In the genomic region with DNA sequence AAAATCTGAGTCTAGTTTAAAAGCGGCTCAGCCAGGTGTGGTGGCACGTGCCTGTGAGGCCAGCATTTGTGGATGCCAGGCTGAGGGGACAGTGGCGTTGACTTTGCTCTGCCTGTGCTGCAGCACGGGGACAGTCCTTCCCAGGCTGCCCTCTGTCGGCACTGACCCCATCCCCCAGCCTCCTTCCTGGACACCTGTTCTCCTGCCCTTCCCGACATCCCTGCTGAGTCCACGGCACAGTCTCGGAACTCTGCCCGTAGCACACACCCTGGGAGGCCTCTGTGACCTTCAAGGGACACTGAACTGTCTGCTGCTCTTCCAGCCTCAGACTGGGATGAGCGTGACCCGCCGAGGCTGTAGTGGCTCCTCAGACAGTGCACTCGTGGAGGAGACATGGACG, we compare ENCODE assay signal across 17 mouse cellular contexts. TPM values are rescaled to one million over a fixed set of nuclear protein-coding genes. Genes with fewer than 3 reads are reported as not detected.
DNase-seq lines count a peak whose midpoint lies in the region; ATAC-seq and TF ChIP-seq lines count a peak whose summit lies in the region.
"Had no signal": no experiment of that assay in that cellular context is flagged by ENCODE, and none has a peak within 500 bp of the region (broad histone marks: within the 10 kb centered on the region; RNA-seq: fewer than 3 reads in every experiment).

No protein-coding gene starts in this region.

- H3K4me2 ChIP-seq in midbrain, postnatal 0 days (ENCODE audit: low read depth, low read length, poor library complexity, severe bottlenecking): no peak overlapping the region
- no peak overlapping the region for H3K4me2 ChIP-seq in intestine, postnatal 0 days (replicated peaks; ENCODE audit: low read depth)
- H3K4me2 ChIP-seq: forebrain, embryonic 15.5 days; liver, embryonic 11.5 days; midbrain, embryonic 12.5 days had no signal

- H3K27me3 ChIP-seq in midbrain, postnatal 0 days (ENCODE audit: insufficient read depth, low read length): no peaks in the 10 kb centered on the region
- H3K27me3 ChIP-seq in midbrain, embryonic 10.5 days (ENCODE audit: low read depth, poor library complexity, severe bottlenecking): no peaks in the 10 kb centered on the region
- no peaks in the 10 kb centered on the region for H3K27me3 ChIP-seq in intestine, postnatal 0 days (replicated peaks; ENCODE audit: control insufficient read depth, insufficient read depth, low read length)
- H3K27me3 ChIP-seq: forebrain, embryonic 15.5 days; midbrain, embryonic 12.5 days had no signal

- no peaks in the 10 kb centered on the region for H3K9me3 ChIP-seq in midbrain, postnatal 0 days (ENCODE audit: low read length)
- H3K9me3 ChIP-seq in midbrain, embryonic 10.5 days (replicated peaks): no peaks in the 10 kb centered on the region
- no peaks in the 10 kb centered on the region for H3K9me3 ChIP-seq in intestine, postnatal 0 days (ENCODE audit: control insufficient read depth)
- H3K9me3 ChIP-seq: forebrain, embryonic 15.5 days; midbrain, embryonic 12.5 days had no signal

- peak; percentile 14 to 18 for DNase-seq in heart, postnatal 10 days
- DNase-seq in heart, adult 9 months (ENCODE audit: low spot score in 2 of 2): no peak
- peak; percentile 16 for DNase-seq in midbrain, postnatal 0 days (ENCODE audit: low spot score)
- DNase-seq in midbrain, embryonic 10.5 days (ENCODE audit: low spot score): no peak
- peak; percentile 87 to 89 for DNase-seq in cerebellum, postnatal 14 days
- DNase-seq: embryo, embryonic 11 days; right cerebral cortex, postnatal 4 days; thymus, postnatal 25 days had no signal

- 89% methylated on average over 14 of the region's 14 CpGs for WGBS in midbrain, postnatal 0 days
- 88% methylated on average over 14 of the region's 14 CpGs for WGBS in midbrain, embryonic 10.5 days
- 92% methylated on average over 14 of the region's 14 CpGs for WGBS in intestine, postnatal 0 days

- no peak overlapping the region for H3K9ac ChIP-seq in midbrain, postnatal 0 days (replicated peaks; ENCODE audit: low read length, poor library complexity, severe bottlenecking)
- no peak overlapping the region for H3K9ac ChIP-seq in intestine, postnatal 0 days (ENCODE audit: low read depth, low read length)
- H3K9ac ChIP-seq: forebrain, embryonic 15.5 days; midbrain, embryonic 12.5 days had no signal

- H3K4me1 ChIP-seq in midbrain, postnatal 0 days (ENCODE audit: insufficient read depth, low read length): no peaks in the 10 kb centered on the region
- no peaks in the 10 kb centered on the region for H3K4me1 ChIP-seq in midbrain, embryonic 10.5 days
- H3K4me1 ChIP-seq in intestine, postnatal 0 days (replicated peaks; ENCODE audit: control insufficient read depth, insufficient read depth, low read length): no peaks in the 10 kb centered on the region
- H3K4me1 ChIP-seq: forebrain, embryonic 15.5 days; midbrain, embryonic 12.5 days had no signal

- ATAC-seq in midbrain, postnatal 0 days (ENCODE audit: low FRiP score): no peak
- ATAC-seq in intestine, postnatal 0 days: no peak
- no peak for ATAC-seq in activated CD4-positive, CD25-positive, alpha-beta regulatory T cell, adult 4 months
- ATAC-seq: CD4-positive, CD25-positive, alpha-beta regulatory T cell, adult 4 months; forebrain, embryonic 15.5 days; intestine, embryonic 16.5 days had no signal

- no peak for TF ChIP-seq CTCF in midbrain, postnatal 0 days (IDR thresholded peaks at IDR 0.05)
- no peak for TF ChIP-seq CTCF in intestine, postnatal 0 days (IDR thresholded peaks at IDR 0.05; ENCODE audit: low read depth)

- peaks cover 86% of the 10 kb centered on the region for H3K36me3 ChIP-seq in midbrain, postnatal 0 days (ENCODE audit: insufficient read depth, low read length)
- peaks cover 91% of the 10 kb centered on the region for H3K36me3 ChIP-seq in midbrain, embryonic 10.5 days
- H3K36me3 ChIP-seq in intestine, postnatal 0 days (ENCODE audit: control insufficient read depth, insufficient read depth): peaks cover 91% of the 10 kb centered on the region

- H3K27ac ChIP-seq in midbrain, postnatal 0 days (ENCODE audit: low read depth, low read length): no peak overlapping the region
- H3K27ac ChIP-seq in midbrain, embryonic 10.5 days (replicated peaks): no peak overlapping the region
- H3K27ac ChIP-seq in intestine, postnatal 0 days (ENCODE audit: low read depth, low read length): no peak overlapping the region
- H3K27ac ChIP-seq: forebrain, embryonic 15.5 days; heart, adult 2 months; midbrain, embryonic 12.5 days had no signal

- H3K4me3 ChIP-seq in midbrain, postnatal 0 days (ENCODE audit: low read depth, low read length): no peak overlapping the region
- no peak overlapping the region for H3K4me3 ChIP-seq in midbrain, embryonic 10.5 days
- H3K4me3 ChIP-seq in intestine, postnatal 0 days (ENCODE audit: low read depth, low read length): no peak overlapping the region
- H3K4me3 ChIP-seq: forebrain, embryonic 15.5 days; heart, adult 2 months; midbrain, embryonic 12.5 days had no signal

- intact Hi-C loops in heart, postnatal 10 days (cut with DNase I): no loop called here

RNA-seq across cellular contexts. Expression of a gene that starts 9.5 kb away (rescaled TPM):
- 10 to 100 TPM; 22.5 to 28.2 TPM for total RNA-seq in heart, postnatal 10 days (2021)
- 26.2 and 26.7 TPM in 2 replicates for total RNA-seq in midbrain, postnatal 0 days (2014; rRNA removed)
- 15.8 and 18.8 TPM in 2 replicates for polyA plus RNA-seq in midbrain, postnatal 0 days (2015; fragmentation: Nextera tagmentation; extraction: Ambion mirVana)
- 45.6 and 46.5 TPM in 2 replicates for polyA plus RNA-seq in midbrain, embryonic 10.5 days (2016; fragmentation: Nextera tagmentation; extraction: Ambion mirVana)
- polyA plus RNA-seq in intestine, postnatal 0 days (2015; fragmentation: Nextera tagmentation; extraction: Ambion mirVana): 19.5 and 20.6 TPM in 2 replicates
- polyA plus RNA-seq in activated CD4-positive, CD25-positive, alpha-beta regulatory T cell, adult 4 months (2017; shearing (Covaris generic)): 10 to 100 TPM; 38.3 to 44.1 TPM

RNA-seq across cellular contexts. Expression of a gene that starts 39.4 kb away (rescaled TPM):
- total RNA-seq in heart, postnatal 10 days (2021): 10 to 100 TPM in 1 of 2 experiments, 1 to 10 TPM in 1; 6.1 to 17.1 TPM
- 75.5 and 104 TPM in 2 replicates for total RNA-seq in midbrain, postnatal 0 days (2014; rRNA removed)
- polyA plus RNA-seq in midbrain, postnatal 0 days (2015; fragmentation: Nextera tagmentation; extraction: Ambion mirVana): 65.9 and 83.6 TPM in 2 replicates
- polyA plus RNA-seq in midbrain, embryonic 10.5 days (2016; fragmentation: Nextera tagmentation; extraction: Ambion mirVana): not detected in 2 replicates
- 11.3 and 11.8 TPM in 2 replicates for polyA plus RNA-seq in intestine, postnatal 0 days (2015; fragmentation: Nextera tagmentation; extraction: Ambion mirVana)
- polyA plus RNA-seq in activated CD4-positive, CD25-positive, alpha-beta regulatory T cell, adult 4 months (2017; shearing (Covaris generic)): not detected
- polyA plus RNA-seq: CD4-positive, CD25-positive, alpha-beta regulatory T cell, adult 4 months had no signal

RNA-seq across cellular contexts. Expression of a gene that starts 45.8 kb away (rescaled TPM):
- not detected for total RNA-seq in heart, postnatal 10 days (2021)
- 0.27 TPM in 1 of 2 replicates, not detected in the other for total RNA-seq in midbrain, postnatal 0 days (2014; rRNA removed)
- 0.43 and 0.52 TPM in 2 replicates for polyA plus RNA-seq in midbrain, postnatal 0 days (2015; fragmentation: Nextera tagmentation; extraction: Ambion mirVana)
- not detected in 2 replicates for polyA plus RNA-seq in midbrain, embryonic 10.5 days (2016; fragmentation: Nextera tagmentation; extraction: Ambion mirVana)
- polyA plus RNA-seq in intestine, postnatal 0 days (2015; fragmentation: Nextera tagmentation; extraction: Ambion mirVana): 2.0 and 2.7 TPM in 2 replicates
- not detected for polyA plus RNA-seq in activated CD4-positive, CD25-positive, alpha-beta regulatory T cell, adult 4 months (2017; shearing (Covaris generic))
- total RNA-seq: heart, adult 2 months had no signal
- polyA plus RNA-seq: CD4-positive, CD25-positive, alpha-beta regulatory T cell, adult 4 months; heart, adult 2 months; hindbrain, embryonic 11.5 days; liver, embryonic 11.5 days had no signal

Comparison
In these comparisons a context has a peak if more than half of its experiments do, and no peak if none do; other contexts are left out.
1. DNase-seq: peak in heart, postnatal 10 days (2 of 2), midbrain, postnatal 0 days (single experiment) and cerebellum, postnatal 14 days (2 of 2); none in heart, adult 9 months (0 of 2) and midbrain, embryonic 10.5 days (single experiment).
2. RNA of a gene that starts 39.4 kb away (polyA plus RNA-seq): 65.9 to 83.6 TPM in midbrain, postnatal 0 days and 11.3 to 11.8 TPM in intestine, postnatal 0 days; not detected in activated CD4-positive, CD25-positive, alpha-beta regulatory T cell, adult 4 months and not detected in midbrain, embryonic 10.5 days; every median in the first group is over 10 times any median in the second.